Mouse (Mus musculus) kidney, postnatal 14 days (tissue): Measurements from ENCODE around the gene Rnf10.

Experiments
- DNase-seq: peaks from one replicate; pipeline ENCODE4 v3.0.0; 2022; ENCODE audit warnings: mixed read lengths

Rnf10 gene

GRCm38 (mm10) chr5:115193226-115193625 is 79.5 kb downstream of the Rnf10 start:
- DNase-seq: peak; percentile 84

- DNase-seq: no peak
Observed at GRCm38 (mm10) chr5:115192828-115193195, 79.9 kb downstream of the Rnf10 start.

DNA sequence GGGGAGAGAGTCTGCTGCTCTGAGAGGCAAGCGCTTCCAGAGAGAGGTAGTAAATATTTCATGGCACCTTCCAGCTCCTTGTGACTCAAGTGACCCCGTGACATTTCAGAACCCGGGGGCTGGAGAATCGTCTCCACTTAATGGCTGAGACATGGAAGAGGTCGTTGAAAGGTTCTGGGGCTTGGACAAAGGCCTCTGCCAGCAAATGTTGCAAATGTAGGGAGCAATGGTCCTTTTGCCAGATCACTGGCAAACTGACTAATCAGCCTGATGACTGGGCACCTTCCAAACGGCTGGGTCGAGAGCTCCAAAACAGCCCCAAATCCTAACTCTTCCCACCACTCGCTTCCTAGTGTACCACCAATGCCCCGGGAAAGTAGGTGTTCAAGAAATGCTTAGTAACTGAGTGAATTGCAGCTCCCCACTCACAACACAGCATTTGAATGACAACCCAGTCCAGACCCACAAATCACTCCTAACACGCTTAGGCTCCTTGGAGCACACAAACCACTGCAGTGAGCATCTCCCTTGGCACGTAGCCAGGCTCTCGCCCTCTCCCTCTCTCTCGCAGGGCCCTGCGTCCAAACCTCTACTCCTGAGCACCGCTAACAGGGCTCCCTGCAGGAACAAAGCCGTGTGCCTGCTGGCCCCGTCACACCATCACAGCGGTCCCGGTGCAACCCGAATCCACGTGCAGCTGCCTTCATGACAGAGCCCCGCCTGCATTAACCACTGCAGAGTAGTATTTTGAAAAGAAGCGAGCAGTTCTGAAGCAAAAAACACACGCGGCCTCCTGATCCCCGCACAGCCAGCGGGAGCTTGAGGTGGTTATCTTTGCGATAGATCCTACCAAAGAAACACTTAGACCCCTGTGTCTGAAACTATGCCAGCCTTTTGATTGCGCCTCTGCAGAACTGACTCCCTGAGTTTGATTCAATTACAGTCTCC is 80.5 kb downstream of the Rnf10 start:
- no peak for DNase-seq
